Mouse (Mus musculus) adrenal gland (tissue): Measurements from ENCODE around the gene Mrpl48.

Experiments used
- intact Hi-C: fragments of 180-260 bp; cut with DNase I; formaldehyde crosslinking; loops from one replicate; pipeline ENCODE4 v1.15.1; 2025

Mrpl48 gene

DNA sequence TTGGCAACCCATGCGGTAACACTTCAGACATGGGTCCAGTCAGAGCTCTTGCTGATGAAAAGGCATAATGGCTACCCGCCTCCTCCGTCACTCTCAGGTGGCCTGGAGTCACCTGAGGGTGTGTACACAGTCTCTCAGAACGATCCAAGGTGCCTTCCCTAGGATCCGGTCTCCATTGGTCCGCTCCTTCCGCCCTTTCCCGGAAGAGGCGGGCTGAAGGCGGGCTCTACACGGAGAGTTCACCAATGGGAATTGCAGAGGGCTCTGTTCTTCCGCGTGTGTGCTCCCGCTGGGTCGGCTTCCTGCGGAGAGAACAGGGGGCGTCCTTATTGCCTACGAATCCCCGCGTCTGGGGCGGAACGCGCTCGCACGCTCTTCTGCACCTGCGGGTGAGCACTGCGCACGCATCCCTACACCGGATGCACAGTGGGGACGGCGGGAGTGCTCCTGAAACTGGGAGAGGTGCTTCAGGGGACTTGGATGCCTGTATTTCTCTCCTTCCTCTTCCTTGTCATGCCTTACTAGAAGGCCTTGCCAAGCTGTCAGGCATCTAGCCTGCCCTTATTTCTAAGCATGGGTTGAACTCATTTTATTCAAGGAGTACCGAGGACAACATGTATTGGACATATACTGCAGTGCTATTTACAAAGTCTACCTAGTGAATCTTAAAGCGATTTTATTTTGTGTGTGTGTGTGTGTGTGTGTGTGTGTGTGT lies 71.1 kb downstream of the Mrpl48 start, which contains the start of gene Coa4:
TSS of gene Coa4 (plus strand) at position 268 of the 715 bp plus-strand sequence.
- intact Hi-C loops, result loop anchor here (5.0 kb wide), 1 partner anchor 70 kb away; the partner anchor contains the start of genes Mrpl48 and Rab6a

- intact Hi-C loops, result loop anchor here (5.0 kb wide), 1 partner anchor 71 kb away; the partner anchor contains the start of genes Mrpl48 and Rab6a
Observed at GRCm38 (mm10) chr7:100535831-100536230, 72.3 kb downstream of the Mrpl48 start.

GRCm38 (mm10) chr7:100534216-100534615 lies 73.9 kb downstream of the Mrpl48 start:
- intact Hi-C loops, result no loop called here

DNA sequence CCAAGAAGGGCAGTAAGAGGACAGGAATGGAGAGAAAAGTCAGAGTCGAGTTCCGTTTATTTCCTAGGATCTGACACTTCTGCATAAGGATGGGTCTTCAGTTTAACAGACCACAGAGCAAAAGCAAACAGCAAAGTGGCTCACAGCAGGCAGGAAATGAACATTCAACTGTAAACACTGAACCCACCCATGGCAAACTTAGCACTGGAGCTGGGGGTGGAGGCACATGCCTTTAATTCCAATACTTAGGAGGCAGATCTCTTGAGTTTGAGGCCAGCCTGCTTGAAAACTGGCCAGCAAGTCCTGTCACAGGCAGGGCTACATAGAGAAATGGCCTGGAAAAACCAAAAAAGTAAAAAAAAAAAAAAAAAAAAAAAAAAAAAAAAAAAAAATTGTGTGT lies 74.6 kb downstream of the Mrpl48 start:
- intact Hi-C loops, result no loop called here

DNA sequence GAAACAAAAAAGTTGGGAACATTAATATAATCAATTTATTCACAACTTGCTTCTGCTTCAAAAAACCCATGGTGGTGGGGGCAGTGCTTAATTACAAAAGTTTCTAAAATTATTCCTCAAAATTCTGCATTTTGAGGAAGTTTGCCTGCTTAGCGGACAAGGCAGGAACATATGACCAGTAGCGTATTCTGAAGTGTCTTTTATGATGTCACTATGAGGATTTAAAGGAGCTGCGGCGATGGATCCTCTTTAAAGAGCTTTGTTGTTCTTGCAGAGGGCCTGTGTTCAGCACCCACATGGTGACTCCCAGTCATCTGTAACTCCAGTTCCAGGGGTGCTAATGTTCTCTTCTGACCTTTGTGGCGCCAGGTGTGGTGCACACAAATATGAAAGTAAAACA lies 77.3 kb downstream of the Mrpl48 start:
- intact Hi-C loops, result no loop called here

DNA sequence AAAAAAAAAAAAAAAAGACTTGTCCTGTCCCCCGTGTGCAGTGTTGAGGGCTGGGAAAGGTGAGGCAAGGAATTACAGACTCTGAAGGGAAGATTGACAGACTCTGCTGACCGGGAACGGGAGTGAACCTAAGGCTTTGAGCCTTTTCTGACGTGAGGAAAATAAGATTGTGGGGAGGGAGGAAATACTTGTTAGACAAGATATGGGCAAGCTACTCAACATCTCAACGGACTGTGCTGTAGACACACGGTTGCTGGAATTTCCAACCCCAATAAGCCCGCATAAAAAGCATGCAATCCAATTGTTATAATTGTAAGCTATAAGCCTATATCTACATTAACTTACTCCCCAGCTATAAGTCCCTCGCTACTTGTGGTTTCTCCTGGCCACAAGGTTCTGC lies 83.4 kb downstream of the Mrpl48 start:
- intact Hi-C loops, result loop anchor here (5.0 kb wide), 2 partner anchors 113 to 158 kb away; no protein-coding TSS in a partner anchor

GRCm38 (mm10) chr7:100522222-100522621 lies 85.9 kb downstream of the Mrpl48 start:
- intact Hi-C loops, result loop anchor here (5.0 kb wide), 2 partner anchors 115 to 160 kb away; no protein-coding TSS in a partner anchor

DNA sequence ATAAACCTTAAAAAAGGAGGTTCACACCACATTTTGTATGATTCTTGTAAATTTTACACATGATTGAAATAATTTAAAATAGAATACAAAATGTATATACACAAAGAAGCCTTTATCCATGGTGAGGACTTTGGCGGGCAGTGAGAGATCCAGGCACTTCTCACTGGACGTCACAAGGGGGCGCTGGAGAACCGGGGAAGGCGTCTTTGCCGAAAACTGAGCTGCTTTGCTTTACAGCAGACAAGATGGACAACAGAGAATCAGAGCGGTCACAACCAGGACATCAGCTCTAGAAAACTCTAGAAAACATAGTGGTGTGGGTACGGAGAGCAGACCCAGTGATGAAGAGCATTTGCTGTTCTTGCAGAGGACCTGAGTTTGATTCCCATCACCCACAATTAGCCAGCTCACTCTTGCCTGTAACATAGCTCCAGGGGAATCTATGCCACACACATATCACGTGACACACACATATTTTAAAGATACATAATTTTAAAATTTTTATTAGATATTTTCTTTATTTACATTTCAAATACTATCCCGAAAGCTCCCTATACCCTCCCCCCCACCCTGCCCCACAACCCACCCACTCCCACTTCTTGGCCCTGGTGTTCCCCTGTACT lies 87.3 kb downstream of the Mrpl48 start:
- intact Hi-C loops, result loop anchor here (1.0 to 5.0 kb wide), 3 partner anchors 117 to 162 kb away; no protein-coding TSS in a partner anchor

DNA sequence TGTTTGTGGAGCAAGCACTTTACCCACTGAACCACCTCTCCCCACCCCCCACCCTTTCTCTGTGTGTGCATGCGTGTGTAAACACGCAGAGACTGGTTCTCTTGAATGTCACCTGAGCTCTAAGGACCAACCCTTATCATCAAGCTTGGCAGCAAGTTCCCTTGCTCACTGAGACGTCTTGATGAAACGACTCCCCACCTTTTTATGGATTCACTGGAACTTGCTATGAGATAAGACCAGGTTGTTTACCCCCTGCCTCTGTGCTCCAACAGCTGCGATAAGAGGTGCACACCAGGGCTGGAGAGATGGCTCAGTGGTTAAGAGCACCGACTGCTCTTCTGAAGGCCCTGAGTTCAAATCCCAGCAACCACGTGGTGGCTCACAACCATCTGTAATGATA lies 87.9 kb downstream of the Mrpl48 start:
- intact Hi-C loops, result loop anchor here (5.0 kb wide), 2 partner anchors 117 to 162 kb away; no protein-coding TSS in a partner anchor

- intact Hi-C loops, result loop anchor here (5.0 to 10.0 kb wide), 2 partner anchors 58 to 290 kb away; no protein-coding TSS in a partner anchor
Observed at GRCm38 (mm10) chr7:100514573-100514972, 93.5 kb downstream of the Mrpl48 start, which contains the start of gene Dnajb13. Dnajb13 (minus strand) TSS chr7:100514960.

DNA sequence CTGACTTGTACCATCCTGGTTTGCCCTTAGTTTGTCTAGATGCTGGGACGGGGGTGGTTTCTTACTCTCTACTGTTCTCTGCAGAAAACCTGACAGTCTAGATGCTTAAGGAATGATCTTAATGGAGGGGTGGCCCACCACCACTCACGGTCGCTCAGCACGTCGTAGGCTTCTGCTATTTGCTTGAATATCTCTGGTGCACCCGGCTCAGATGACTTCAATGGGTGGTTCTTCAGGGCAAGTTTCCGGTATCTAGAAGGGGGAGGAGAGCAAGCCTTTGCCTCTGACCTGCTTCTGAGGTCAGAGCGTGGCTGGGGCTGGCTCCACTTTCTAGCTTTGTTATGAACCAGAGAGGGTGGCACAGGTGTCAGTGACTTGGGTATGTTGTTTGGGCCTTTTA lies 96.5 kb downstream of the Mrpl48 start:
- intact Hi-C loops, result loop anchor here (5.0 to 10.0 kb wide), 2 partner anchors 61 to 293 kb away; no protein-coding TSS in a partner anchor

DNA sequence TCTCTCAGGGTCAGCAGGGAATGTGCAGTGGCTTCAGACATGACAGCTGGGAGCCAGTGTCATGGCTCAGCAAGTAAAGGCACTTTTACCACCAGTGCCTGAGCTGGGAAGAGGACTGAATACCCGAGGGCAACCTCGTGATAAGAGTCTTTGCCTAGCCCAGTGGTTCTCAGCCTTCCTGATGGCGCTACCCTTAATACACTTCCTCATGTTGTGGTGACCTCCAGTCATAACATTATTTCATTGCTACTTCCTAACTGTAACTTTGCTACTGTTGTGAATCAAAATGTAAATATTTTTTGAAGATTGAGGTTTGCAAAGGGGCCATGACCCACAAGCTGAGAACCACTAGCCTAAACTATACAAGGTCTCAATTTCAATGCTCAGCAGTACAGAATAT lies 99.4 kb downstream of the Mrpl48 start:
- intact Hi-C loops, result no loop called here

DNA sequence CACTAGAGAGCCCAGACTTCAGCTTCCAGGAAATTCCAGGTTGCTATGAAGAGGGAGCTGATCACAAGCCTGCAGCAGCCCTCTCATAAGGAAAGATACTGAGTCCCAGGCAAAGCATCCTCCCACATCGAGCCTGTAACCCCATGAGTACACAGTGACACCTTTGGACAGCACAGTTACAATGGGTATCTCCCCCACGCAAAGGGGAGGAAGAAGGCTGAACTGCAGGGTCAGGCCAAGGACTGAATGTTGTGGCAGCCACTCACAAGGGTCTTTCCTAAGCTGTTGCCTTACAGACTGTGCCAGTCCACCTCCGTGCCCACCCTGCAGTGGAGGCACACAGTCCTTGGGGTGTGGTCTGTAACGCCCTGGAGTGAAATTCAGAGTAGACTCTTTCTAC lies 101.6 kb downstream of the Mrpl48 start:
- intact Hi-C loops, result no loop called here

DNA sequence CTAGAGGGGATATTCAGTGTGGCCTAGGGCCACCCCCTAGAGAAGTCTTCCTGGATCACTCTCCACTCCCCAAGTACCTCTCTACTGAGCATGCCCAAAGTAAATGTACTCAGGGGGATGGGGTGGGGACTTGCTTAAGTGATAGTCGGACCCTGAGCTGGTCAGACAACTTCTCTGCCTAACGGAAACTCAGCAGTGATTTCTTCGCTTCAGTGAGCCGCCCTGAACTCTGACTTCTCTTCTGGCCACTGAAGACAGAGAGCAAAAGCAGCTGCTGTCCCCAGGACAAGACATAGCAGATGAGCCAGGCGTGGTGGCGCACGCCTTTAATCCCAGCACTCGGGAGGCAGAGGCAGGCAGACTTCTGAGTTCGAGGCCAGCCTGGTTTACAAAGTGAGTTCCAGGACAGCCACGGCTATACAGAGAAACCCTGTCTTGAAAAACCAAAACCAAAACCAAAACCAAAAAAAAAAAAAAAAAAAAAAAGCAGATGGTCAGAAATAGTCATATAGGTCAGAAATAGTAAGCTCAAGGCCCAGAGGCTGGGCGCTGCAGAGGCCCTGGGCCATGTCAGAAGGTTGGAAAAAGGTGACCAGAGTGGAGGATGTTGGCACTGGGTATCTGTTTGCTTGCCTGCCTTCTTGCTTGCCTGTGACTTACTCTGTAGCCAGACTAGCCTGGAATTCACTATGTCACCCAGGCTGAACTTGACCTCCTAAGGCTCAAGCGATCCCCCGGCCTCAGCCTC lies 103.2 kb downstream of the Mrpl48 start:
- intact Hi-C loops, result no loop called here

GRCm38 (mm10) chr7:100503076-100503475 lies 105.0 kb downstream of the Mrpl48 start:
- intact Hi-C loops, result no loop called here

DNA sequence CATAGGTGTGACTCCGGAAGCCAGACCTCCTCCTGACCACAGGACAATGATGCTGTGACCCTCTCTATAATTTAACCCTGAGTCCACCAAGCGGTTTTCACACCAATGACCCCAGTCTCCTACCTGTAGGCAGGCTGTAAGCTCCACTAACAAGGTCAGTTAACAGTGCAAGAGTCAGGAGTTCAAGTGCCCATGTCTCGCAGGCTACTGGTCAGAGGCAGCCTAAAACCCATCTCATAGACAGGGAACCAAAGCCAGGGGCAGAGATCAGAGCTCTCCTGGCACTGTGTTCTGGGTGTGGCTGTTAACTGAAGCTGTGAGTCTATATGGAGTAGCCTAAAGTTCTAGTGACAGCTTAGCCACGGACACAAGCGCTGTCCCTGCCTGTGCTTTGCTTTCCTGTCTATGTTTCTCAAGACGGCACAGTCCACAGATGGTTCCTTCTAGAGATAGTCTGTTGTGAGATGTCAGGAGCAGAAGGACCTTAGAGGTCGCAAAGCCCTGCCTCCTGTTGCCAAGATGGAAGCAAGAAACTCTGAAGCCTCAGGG lies 105.7 kb downstream of the Mrpl48 start:
- intact Hi-C loops, result no loop called here

DNA sequence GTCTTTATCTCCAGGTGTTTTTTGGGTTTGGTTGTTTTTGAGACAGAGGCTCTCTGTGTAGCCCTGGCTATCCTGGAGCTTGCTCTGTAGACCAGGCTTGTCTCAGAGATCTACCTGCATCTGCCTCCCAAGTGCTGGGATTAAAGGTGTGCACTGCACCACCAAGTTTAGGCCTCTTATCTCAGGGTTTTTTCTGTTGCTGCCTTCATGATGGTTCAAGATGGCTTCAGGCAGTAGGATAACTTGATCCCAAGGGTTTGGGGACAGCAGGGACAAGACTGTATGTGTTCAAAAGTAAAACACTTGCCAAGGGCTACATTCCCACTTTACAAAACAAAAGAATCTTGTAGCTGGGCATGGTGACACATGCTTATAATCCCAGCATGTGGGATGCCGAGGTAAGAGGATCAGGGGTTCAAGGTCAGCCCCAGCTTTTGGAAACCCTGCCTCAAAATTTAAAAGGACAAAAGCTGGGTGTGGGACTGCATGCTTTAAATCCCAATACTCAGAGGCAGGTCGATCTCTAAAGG lies 106.2 kb downstream of the Mrpl48 start:
- intact Hi-C loops, result no loop called here

DNA sequence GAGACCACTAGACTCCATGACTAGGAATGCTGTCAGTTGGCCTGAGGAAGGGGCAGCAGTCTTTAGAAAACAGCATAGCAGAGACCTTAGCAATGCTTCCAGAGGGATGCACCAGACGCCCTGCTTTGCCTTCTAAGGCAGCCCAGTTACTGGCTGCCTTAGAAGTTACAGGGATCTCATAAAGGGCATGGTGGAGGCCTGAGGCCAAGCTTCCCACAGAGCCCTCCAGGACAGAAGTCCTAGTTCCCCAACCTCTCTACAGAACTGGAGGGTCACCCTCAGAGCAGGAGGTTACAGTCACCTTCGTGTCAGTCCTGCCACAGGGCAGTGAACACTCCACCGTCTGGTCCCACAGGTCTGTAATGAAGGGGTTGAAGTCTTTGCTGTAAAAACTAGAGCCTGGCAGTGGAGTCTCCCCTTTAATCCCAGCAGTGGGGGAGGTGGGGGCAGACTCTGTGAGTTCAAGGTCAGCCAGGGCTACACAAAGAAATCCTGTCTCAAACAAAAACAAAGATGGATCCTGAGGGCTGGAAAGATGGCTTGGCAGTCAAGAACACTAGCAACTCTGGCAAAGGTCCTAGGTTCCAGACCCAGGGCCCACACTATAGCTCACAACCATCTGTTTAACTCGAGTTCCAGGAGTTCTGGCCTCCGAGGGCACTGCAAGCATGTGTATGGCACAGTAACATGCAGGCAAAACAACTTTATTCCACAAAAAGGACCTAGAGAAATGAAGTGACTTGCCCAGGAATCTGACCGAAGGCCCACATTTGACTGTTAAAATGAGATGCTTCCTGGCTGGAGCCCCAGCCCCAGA lies 106.9 kb downstream of the Mrpl48 start:
- intact Hi-C loops, result no loop called here

DNA sequence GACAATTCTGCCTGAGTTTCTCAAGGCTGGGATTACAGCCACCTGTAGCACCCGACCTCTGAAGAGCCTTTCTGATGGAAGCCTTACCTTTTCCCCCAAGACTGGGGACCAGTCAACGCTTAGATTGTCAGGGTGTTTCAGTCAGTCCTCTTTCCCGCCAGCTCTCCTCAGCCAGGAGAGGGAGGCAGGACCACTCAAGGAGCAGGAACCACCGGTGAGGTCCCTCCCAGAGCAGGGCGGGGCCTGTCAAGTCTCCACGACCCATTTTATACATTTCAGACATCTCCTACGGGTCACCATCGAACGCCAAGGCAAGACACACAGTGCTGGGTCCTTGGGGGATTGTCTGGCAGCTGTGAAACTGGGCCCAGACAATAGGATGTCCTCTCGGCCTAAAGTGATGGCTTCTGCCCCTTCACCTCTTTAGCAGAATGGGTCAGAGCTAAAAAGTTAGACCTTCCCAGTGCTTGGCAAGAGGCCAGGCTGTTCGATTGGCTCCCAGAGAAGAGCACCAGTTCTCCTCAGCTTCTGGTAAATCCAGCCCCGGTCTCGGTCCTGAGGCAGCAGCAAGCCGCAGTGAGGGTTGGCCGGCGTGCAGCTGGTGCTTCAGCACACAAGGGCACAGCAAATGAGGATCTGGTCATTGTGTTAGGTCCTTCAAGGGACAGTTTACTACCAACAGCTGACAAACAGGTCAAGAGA lies 107.7 kb downstream of the Mrpl48 start:
- intact Hi-C loops, result no loop called here
